Mouse (Mus musculus) ES-E14 (cell line): ENCODE measurements at regions not wholly inside any gene's neighbourhood (a gene's known extent, or its start where the extent isn't known, plus 50 kb on each side); places are given as distances from the start of the nearest gene placed in this dataset.

Experiments
- DNase-seq: peaks from one replicate; pipeline ENCODE4 v3.0.0-alpha.2; 2013; ENCODE audit warnings: low read depth, low spot score
- H3K27ac ChIP-seq: 2 replicates; pipeline ENCODE4 v1.5.1; 2012; ENCODE audit warnings: low read depth, mild to moderate bottlenecking, low read length, moderate library complexity, mixed read lengths; ENCODE audit not compliant: poor library complexity, insufficient read depth, severe bottlenecking
- H3K36me3 ChIP-seq: 2 replicates; pipeline ENCODE4 v1.6.1; 2012; ENCODE audit warnings: mild to moderate bottlenecking, low read length, moderate library complexity, mixed read lengths; ENCODE audit not compliant: control insufficient read depth, poor library complexity, insufficient read depth, severe bottlenecking
- H3K4me1 ChIP-seq, 2 experiments: fragments of 150-350 bp in 1 of 2; sonication (generic) in 1 of 2; 2 replicates each; pipeline ENCODE4 v1.6.1; 2012; ENCODE audit warnings: low read length in 2 of 2, mild to moderate bottlenecking in 1 of 2, mixed read lengths in 1 of 2; ENCODE audit not compliant: control insufficient read depth in 2 of 2, insufficient read depth in 2 of 2, poor library complexity in 1 of 2
- H3K4me3 ChIP-seq, 2 experiments: fragments of 150-350 bp in 1 of 2; sonication (generic) in 1 of 2; 2 replicates each; pipeline ENCODE4 v1.5.1; 2012; ENCODE audit warnings: low read length in 2 of 2, low read depth in 1 of 2, mild to moderate bottlenecking in 1 of 2, mixed read lengths in 1 of 2; ENCODE audit not compliant: insufficient read depth in 1 of 2, poor library complexity in 1 of 2, severe bottlenecking in 1 of 2
- H3K9ac ChIP-seq: 2 replicates; pipeline ENCODE4 v1.6.1; 2012; ENCODE audit warnings: low read depth, mild to moderate bottlenecking, low read length, mixed read lengths; ENCODE audit not compliant: poor library complexity, insufficient read depth, severe bottlenecking
- H3K9me3 ChIP-seq: fragments of 150-350 bp; sonication (generic); 2 replicates; pipeline ENCODE4 v1.6.1; 2012; ENCODE audit warnings: low read depth, mild to moderate bottlenecking, low read length; ENCODE audit not compliant: control insufficient read depth, insufficient read depth
- CHD2 ChIP-seq: IDR thresholded peaks from 2 replicates; pipeline ENCODE4 v1.6.1; 2014; ENCODE audit warnings: mild to moderate bottlenecking, low read depth, low read length, inconsistent platforms
- HCFC1 ChIP-seq: IDR thresholded peaks from 2 replicates; pipeline ENCODE4 v1.6.1; 2012; ENCODE audit warnings: low read length, inconsistent platforms, borderline replicate concordance; ENCODE audit not compliant: insufficient read depth
- MAFK ChIP-seq: IDR thresholded peaks from 2 replicates; pipeline ENCODE4 v1.6.1; 2014; ENCODE audit warnings: mild to moderate bottlenecking, low read depth, low read length, inconsistent platforms; ENCODE audit not compliant: insufficient read depth
- ZC3H11A ChIP-seq: IDR thresholded peaks from 2 replicates; pipeline ENCODE4 v1.6.1; 2012; ENCODE audit warnings: low read depth, mild to moderate bottlenecking, inconsistent platforms, low read length, borderline replicate concordance
- ZNF384 ChIP-seq: IDR thresholded peaks from 2 replicates; pipeline ENCODE4 v1.6.1; 2012; ENCODE audit warnings: low read depth, low read length, inconsistent platforms
- in situ Hi-C, 2 experiments: fragments of 600-800 bp; cut with MboI; formaldehyde crosslinking; loops; one replicate each; pipeline ENCODE4 v1.15.1; 2025; ENCODE audit warnings: low sequenced_read_pairs in 2 of 2, inconsistent platforms in 1 of 2; ENCODE audit not compliant: unreplicated experiment in 2 of 2

DNA sequence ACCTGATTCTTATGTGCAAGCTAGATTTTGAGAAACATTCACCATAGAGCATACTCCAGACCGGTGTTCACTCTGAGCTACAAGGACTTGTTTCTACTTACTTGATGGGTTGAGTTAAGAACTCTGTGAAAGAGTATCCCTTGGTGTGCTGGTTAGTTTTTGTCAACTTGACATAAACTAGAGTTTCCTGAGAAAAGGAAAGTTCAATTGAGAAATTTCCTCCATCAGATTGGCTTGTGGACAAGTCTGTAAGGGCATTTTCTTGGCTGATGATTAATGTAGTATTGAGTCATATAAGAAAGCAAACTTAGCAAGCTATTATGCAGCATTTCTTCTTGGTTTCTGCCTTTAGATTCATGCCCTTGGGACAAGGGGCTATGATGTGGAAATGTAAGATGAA is 291.5 kb downstream of the Diras2 start:
- DNase-seq: no peak

DNA sequence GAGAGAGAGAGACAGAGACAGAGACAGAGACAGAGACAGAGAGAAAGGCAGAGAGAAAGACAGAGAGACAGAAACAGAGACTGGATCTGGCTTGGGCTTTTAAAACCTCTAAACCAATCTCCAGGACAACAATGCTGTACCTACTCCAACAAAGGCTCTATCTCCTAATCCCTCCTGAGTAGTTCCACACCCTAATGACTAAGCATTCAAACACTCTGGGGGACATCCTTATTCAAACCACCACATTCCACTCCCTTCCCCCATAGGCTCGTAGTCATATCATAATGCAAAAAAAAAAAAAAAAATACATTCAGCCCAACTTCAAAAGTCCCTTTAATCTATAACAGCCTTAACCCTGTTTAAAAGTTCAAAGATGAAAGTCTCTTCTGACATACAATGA is 289.3 kb downstream of the Diras2 start:
- no peaks in the 10 kb centered on the region for H3K4me1 ChIP-seq
- in situ Hi-C loops: no loop called here
- DNase-seq: no peak

More for the DNA sequence above, 291.5 kb downstream of the Diras2 start:
- Histone ChIP-seq H3K9ac (no peak overlapping the region), H3K27ac (no peak overlapping the region), H3K4me3 (no peak overlapping the region), H3K4me1 (peaks cover 0 to 1% of the 10 kb centered on the region in 2 experiments; a peak in 1 of 4 replicates), H3K36me3 (no peaks in the 10 kb centered on the region), H3K9me3 (no peaks in the 10 kb centered on the region; the same call in 1 of the 2 replicates)
- TF ChIP-seq CHD2 (no peak), HCFC1 (no peak), ZC3H11A (no peak), ZNF384 (no peak), MAFK (no peak)
- in situ Hi-C loops: no loop called here

DNA sequence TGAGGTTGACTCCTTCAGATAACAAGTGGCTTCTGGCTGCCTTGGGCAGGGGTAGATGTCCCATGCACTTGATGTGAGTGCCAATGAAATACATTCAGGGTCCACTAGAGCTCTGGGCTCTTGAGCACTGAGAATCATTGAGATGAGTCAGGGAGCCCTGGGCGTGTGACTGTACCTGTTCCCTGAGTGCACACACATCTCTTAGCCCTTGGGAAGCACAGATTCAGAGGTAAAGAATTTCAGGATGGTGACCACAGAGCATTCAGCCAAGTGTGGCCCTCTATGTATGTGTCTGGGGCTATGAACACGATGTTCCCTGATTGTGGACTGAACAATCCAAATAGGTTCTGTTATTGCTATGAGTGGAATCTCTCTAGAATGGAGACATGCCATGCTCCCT is 281.6 kb downstream of the Diras2 start:
- Histone ChIP-seq H3K36me3 (no peaks in the 10 kb centered on the region), H3K9ac (no peak overlapping the region), H3K4me1 (peaks cover 0 to 3% of the 10 kb centered on the region in 2 experiments; a peak in 2 of 4 replicates), H3K9me3 (no peaks in the 10 kb centered on the region), H3K27ac (no peak overlapping the region), H3K4me3 (no peak overlapping the region)
- no peak for DNase-seq
- in situ Hi-C loops: no loop called here
- no peak for TF ChIP-seq ZC3H11A
- no peak for TF ChIP-seq CHD2
- TF ChIP-seq ZNF384: no peak
- no peak for TF ChIP-seq MAFK
- no peak for TF ChIP-seq HCFC1

More for the DNA sequence above, 289.3 kb downstream of the Diras2 start:
- H3K27ac ChIP-seq: no peak overlapping the region
- H3K9ac ChIP-seq: no peak overlapping the region
- no peak overlapping the region for H3K4me3 ChIP-seq
- no peaks in the 10 kb centered on the region for H3K36me3 ChIP-seq
- no peak for TF ChIP-seq CHD2
- TF ChIP-seq HCFC1: no peak
- TF ChIP-seq MAFK: no peak
- peak; percentile 49; the same call in 1 of the 2 replicates for TF ChIP-seq ZNF384
- TF ChIP-seq ZC3H11A: no peak
- no peaks in the 10 kb centered on the region; the same call in 1 of the 2 replicates for H3K9me3 ChIP-seq

DNA sequence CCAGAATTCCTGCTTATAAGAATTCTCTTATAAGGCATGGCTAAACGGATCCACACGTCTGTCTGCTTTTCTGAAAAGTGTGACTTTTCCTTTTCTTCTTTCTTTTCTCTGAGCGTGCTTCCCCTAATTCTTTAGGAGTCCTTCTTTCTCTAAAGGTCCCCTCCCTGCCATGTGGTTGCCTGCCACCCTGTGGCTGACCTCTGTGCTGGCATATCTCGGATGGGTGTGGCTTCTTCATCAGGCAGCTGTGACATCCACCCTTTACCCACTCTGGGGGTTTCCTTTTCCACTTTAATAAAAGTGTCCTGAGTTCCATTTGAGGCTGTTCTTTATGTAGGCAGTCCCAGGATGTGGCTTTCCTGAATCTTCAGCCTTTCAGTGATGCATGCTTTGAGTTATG is 280.7 kb downstream of the Diras2 start:
- no peak for DNase-seq
- no peak overlapping the region for H3K9ac ChIP-seq
- H3K4me3 ChIP-seq: no peak overlapping the region
- no peak for TF ChIP-seq CHD2
- no peak for TF ChIP-seq HCFC1
- no peak for TF ChIP-seq ZC3H11A
- no peak for TF ChIP-seq MAFK
- TF ChIP-seq ZNF384: no peak
- H3K27ac ChIP-seq: no peak overlapping the region
- in situ Hi-C loops: loop anchor here (5.0 to 25.0 kb wide), 4 partner anchors 284 to 387 kb away; partner anchors contain the start of gene Diras2 (in 2 of the 2)
- no peaks in the 10 kb centered on the region for H3K9me3 ChIP-seq
- H3K36me3 ChIP-seq: no peaks in the 10 kb centered on the region
- peaks cover 0 to 3% of the 10 kb centered on the region in 2 experiments; a peak in 2 of 4 replicates for H3K4me1 ChIP-seq
